Mouse (Mus musculus) intestine, embryonic 15.5 days (tissue): Measurements from ENCODE around the gene Pjvk. TPM values are rescaled to one million over a fixed set of nuclear protein-coding genes. Genes with fewer than 3 reads are reported as not detected.

ENCODE experiments used
- ATAC-seq: fragments of 200-750 bp; cut with Nextera tagmentation; 2 replicates; pipeline ENCODE4 v1.8.0; 2017; ENCODE audit warnings: moderate TSS enrichment, moderate library complexity
- H3K27ac ChIP-seq: fragments of 300-500 bp; sonication (generic); 2 replicates; pipeline ENCODE4 v1.5.1; 2015; ENCODE audit warnings: mild to moderate bottlenecking, inconsistent platforms
- H3K27me3 ChIP-seq: fragments of 300-500 bp; sonication (generic); replicated peaks from 2 replicates; pipeline ENCODE4 v1.6.1; 2015; ENCODE audit warnings: inconsistent platforms
- H3K36me3 ChIP-seq: fragments of 300-500 bp; sonication (generic); 2 replicates; pipeline ENCODE4 v1.6.1; 2015; ENCODE audit warnings: inconsistent platforms
- H3K4me1 ChIP-seq: fragments of 300-500 bp; sonication (generic); replicated peaks from 2 replicates; pipeline ENCODE4 v1.6.1; 2015; ENCODE audit warnings: inconsistent platforms
- H3K4me2 ChIP-seq: fragments of 300-500 bp; sonication (generic); replicated peaks from 2 replicates; pipeline ENCODE4 v1.6.1; 2015; ENCODE audit warnings: mild to moderate bottlenecking, inconsistent platforms
- H3K4me3 ChIP-seq: fragments of 300-500 bp; sonication (generic); replicated peaks from 2 replicates; pipeline ENCODE4 v1.5.1; 2015; ENCODE audit warnings: inconsistent platforms
- H3K9ac ChIP-seq: fragments of 300-500 bp; sonication (generic); 2 replicates; pipeline ENCODE4 v1.6.1; 2015; ENCODE audit warnings: inconsistent platforms
- H3K9me3 ChIP-seq: fragments of 300-500 bp; sonication (generic); 2 replicates; pipeline ENCODE4 v1.6.1; 2016; ENCODE audit warnings: inconsistent platforms
- WGBS: fragments of 180-500 bp; shearing (Covaris S2); methylation state at CpG from one replicate; pipeline ENCODE4 v1.1.7; 2015; 5-methylcytosine and 5-hydroxymethylcytosine counted together
- polyA plus RNA-seq: library from polyadenylated mRNA; unstranded; fragments of >200 nt; fragmentation: Nextera tagmentation; extraction: Ambion mirVana; gene quantifications from 2 replicates; pipeline ENCODE4 v1.2.1, GENCODE M21; 2015

Gene Pjvk
- polyA plus RNA-seq, 1 experiment from 2014 or later: 0.39 TPM

DNA sequence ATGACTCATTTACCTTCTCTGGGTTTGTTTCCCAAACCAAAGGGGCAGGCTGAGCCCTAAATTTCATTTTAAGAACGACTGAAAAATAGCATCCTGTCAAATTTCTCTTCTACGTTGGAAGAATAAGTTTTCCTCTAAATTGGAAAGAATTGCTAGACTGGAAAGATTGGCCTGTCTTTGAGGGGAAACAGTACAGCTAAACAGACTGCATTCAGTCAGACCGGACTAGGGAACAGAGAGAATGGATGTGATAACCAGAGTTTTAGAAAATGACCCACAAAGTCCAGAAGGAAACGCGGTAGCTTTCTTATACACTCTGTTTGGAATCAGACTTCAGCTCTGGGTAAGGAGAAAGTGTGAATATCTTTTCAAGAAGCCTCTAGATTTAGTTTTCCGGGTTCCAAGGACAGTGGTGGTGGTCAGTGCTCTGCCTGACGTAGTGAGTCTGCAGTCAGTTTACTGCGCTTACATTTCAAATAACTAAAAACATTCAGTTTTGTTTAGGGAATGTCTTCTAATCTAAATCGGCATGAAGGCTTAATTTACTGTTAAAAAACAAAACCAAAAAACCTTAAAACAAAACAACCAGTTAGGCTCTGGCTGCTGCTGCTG, 24.0 kb downstream of the Pjvk start:
- Histone ChIP-seq H3K36me3 (no peaks in the 10 kb centered on the region), H3K4me2 (peak overlapping the region; percentile 60), H3K27ac (peak overlapping the region; percentile 75), H3K4me1 (peaks cover 14% of the 10 kb centered on the region), H3K9me3 (no peaks in the 10 kb centered on the region), H3K27me3 (no peaks in the 10 kb centered on the region), H3K9ac (peak overlapping the region; percentile 52), H3K4me3 (peak overlapping the region; percentile 45)
- no peak for ATAC-seq
- WGBS: 13% methylated on average over 9 of the region's 9 CpGs

DNA sequence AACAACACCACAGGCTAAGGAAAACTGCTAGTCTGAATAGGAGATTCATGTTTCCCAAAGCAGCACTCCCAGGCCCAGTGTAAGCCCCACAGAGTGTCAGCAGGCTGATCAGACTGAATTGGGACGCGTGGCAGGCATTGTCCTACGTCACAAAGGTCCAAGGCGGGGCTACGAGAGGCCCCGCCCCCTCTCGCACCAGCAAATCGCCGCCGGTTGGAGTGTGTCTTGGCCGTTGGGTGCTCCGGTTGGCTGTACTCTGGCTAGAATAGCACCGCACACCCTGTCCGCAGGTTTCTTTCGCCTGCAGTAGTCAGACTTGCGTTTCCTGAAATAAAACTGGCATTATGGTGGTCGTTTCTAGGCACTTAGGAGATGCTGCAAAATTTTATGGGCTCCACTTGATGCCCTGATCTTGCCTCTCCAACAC, 24.7 kb downstream of the Pjvk start, which contains the start of gene Fkbp7:
TSS of gene Fkbp7 (minus strand) at position 151 of the 427 bp plus-strand sequence.
- peak; percentile 90 for ATAC-seq
- peak within 1 kb of the TSS; percentile 45 for H3K4me3 ChIP-seq
- H3K4me2 ChIP-seq: peak within 1 kb of the TSS; percentile 60
- peaks cover 14% of the 10 kb centered on the region for H3K4me1 ChIP-seq
- H3K27ac ChIP-seq: peak within 1 kb of the TSS; percentile 75
- H3K36me3 ChIP-seq: no peaks in the 10 kb centered on the region
- H3K9ac ChIP-seq: peak within 1 kb of the TSS; percentile 52
- H3K9me3 ChIP-seq: no peaks in the 10 kb centered on the region
- no peaks in the 10 kb centered on the region for H3K27me3 ChIP-seq
- 0% methylated on average over 17 of the region's 17 CpGs for WGBS

DNA sequence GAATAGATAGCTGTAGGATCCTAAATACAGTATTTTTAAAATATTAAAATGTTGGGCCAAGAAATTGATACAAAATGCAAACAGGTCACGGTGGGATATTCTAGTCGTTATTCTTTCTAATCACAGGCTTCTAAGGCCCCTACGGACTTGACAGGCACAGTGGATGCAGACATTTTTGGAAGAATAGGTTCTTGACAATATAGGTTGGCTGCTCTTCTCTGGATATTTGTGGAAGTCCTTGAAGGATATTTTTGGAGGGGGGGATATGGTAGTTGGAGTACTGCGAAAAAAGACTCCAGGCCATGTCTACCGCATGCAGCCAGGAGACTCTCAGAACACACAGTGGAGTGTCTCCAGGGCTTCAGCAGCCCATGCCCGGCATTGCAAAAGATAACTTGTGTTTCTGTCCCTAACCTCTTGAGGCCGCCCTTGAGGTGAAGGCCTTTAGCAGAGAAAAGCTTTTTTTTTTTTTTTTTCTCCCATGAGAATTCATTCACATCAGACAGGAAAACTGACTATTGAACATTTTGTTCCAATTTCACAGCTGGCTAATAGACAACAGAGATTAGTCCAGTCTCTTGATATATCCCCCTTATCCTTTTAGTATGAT, 25.3 kb downstream of the Pjvk start:
- peak overlapping the region; percentile 60 for H3K4me2 ChIP-seq
- ATAC-seq: no peak
- no peaks in the 10 kb centered on the region for H3K9me3 ChIP-seq
- H3K27ac ChIP-seq: peak overlapping the region; percentile 75; the same call in 1 of the 2 replicates
- WGBS: 50% methylated on average over 7 of the region's 7 CpGs
- no peak overlapping the region for H3K9ac ChIP-seq
- H3K4me1 ChIP-seq: peaks cover 14% of the 10 kb centered on the region
- no peaks in the 10 kb centered on the region for H3K27me3 ChIP-seq
- H3K4me3 ChIP-seq: peak overlapping the region; percentile 45; the same call in 1 of the 2 replicates
- H3K36me3 ChIP-seq: no peaks in the 10 kb centered on the region

DNA sequence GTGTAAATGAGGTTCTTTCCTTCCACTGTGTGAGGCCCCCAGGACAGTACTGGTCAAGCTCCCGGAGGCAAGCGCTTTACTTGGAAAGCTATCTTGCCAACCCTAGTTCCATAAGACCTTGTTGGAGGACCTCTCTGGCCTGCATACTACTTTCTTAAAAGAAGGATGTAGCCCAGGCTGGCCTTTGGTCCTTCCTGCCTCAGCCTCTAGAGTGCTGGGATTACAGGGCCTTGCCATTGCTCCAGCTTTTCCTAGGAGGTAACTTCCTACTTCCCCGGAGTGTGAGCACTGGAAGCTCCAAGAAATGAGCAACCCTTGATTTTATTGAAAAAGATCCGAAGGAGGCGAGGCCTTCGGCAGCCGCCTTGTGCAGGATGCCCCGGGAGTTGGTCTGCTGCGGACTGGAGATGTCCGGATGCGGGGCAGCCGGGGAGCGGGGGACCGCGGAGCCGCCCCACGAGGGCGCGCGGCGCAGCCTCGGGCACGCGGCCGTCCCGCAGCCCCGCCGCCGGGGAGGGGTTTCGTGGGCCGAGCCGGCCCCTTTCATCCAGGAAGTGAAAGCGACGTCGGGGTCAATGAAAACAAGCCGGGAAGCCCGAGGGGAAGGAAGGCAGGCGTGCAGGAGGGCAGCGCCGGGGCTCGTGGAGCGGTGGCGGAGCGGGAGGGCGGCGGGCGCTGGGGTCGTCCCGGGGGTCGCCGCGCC, 26.6 kb downstream of the Pjvk start, which contains the start of gene Plekha3:
TSS of gene Plekha3 (plus strand) at position 557 of the 703 bp plus-strand sequence.
- WGBS: 4% methylated on average over 46 of the region's 52 CpGs
- Histone ChIP-seq H3K36me3 (no peaks in the 10 kb centered on the region), H3K9me3 (no peaks in the 10 kb centered on the region), H3K27ac (peak within 1 kb of the TSS; percentile 82), H3K4me3 (peak within 1 kb of the TSS; percentile 92), H3K9ac (peak within 1 kb of the TSS; percentile 82), H3K4me2 (peak within 1 kb of the TSS; percentile 72), H3K27me3 (no peaks in the 10 kb centered on the region), H3K4me1 (peaks cover 14% of the 10 kb centered on the region)
- peak; percentile 82 for ATAC-seq

DNA sequence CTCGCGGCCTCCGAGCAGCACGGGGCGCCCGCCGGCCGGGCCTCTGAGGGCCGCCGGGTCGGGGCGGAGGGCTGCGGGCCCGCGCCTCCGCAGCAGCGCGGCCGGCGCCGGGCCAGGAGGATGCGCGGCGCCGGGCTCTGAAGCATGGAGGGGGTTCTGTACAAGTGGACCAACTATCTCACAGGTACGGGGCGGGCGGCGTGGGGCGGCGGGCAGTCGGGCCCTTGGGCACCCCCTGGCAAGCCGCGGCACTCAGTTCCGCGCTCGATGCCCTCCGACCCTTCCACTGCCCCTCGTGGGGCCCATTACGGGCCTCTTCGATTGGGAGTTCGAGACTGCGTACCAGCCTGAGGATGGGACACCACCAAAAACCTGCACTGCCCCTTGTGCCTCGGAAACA, 27.2 kb downstream of the Pjvk start:
- Histone ChIP-seq H3K9me3 (no peaks in the 10 kb centered on the region), H3K4me3 (peak overlapping the region; percentile 92), H3K9ac (peak overlapping the region; percentile 82), H3K4me1 (peaks cover 14% of the 10 kb centered on the region), H3K27ac (peak overlapping the region; percentile 82), H3K27me3 (no peaks in the 10 kb centered on the region), H3K36me3 (no peaks in the 10 kb centered on the region), H3K4me2 (peak overlapping the region; percentile 72)
- WGBS: under 1% methylated on average over 40 of the region's 44 CpGs
- ATAC-seq: peak; percentile 71

DNA sequence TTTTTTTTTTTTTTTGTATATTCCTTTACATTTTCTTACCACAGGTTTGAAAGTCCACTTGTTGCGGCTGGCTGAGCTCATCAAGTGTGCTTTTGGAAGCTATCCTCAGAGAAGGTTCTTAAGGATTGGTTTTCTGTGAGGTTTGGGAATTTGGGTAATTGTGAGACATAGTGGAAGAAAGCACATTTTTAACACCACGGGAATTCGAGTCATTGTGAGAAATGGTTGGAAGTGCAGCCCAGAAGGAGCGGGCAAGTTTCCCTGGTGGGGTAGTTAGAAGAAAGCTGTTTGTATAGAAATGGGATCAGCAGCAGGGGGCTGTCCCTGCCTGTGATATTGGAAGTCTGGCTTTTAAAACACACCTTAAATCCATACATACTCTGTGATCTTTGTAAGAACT, 27.7 kb downstream of the Pjvk start:
- Histone ChIP-seq H3K4me3 (peak overlapping the region; percentile 92), H3K9ac (peak overlapping the region; percentile 82), H3K36me3 (no peaks in the 10 kb centered on the region), H3K4me2 (peak overlapping the region; percentile 72), H3K27me3 (no peaks in the 10 kb centered on the region), H3K9me3 (no peaks in the 10 kb centered on the region), H3K27ac (no peak overlapping the region), H3K4me1 (peaks cover 14% of the 10 kb centered on the region)
- ATAC-seq: no peak
- 10% methylated on average over 4 of the region's 4 CpGs for WGBS

DNA sequence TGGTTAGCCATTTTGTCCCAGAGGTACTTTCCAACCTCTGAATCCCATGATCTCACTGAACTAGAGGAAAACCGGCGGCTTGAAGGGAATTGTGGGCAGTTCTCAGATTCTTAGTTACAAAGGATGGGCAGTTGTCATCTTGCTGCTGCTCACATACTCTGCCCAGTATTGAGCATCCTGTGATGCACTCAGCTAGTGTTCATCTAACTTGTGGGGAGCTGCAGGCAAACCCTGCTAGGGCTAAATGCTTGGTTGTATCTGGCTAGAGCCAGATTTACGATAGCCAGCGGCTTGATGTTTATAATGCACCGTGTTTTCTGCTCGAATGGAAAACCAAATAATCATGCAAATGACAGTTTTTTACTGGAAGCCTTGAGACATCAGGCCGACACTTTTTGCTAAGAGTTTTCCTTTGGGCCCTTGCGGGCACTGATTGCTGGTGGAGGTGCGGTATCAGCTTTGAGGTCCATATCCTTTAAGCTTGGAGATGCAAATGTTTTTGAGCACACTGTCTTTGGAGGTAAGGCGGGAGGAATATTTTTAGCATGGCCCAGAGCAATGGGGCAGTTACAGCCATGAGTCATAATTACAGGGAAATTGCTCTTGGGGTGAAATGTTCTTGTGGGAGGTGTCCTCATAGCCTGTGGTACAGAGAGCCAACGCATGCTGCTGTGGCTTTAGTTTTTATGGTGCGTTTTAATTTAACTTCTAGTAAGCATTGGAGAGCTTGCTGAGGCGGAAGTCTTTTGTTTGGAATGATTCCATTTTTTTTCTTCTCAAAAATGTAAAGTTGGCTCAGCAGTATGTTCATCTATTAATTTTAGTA, 28.3 kb downstream of the Pjvk start:
- Histone ChIP-seq H3K27me3 (no peaks in the 10 kb centered on the region), H3K4me2 (peak overlapping the region; percentile 72), H3K36me3 (no peaks in the 10 kb centered on the region), H3K9ac (peak overlapping the region; percentile 82; the same call in 1 of the 2 replicates), H3K4me1 (peaks cover 14% of the 10 kb centered on the region), H3K9me3 (no peaks in the 10 kb centered on the region), H3K27ac (no peak overlapping the region), H3K4me3 (peak overlapping the region; percentile 92)
- ATAC-seq: no peak
- 50% methylated on average over 13 of the region's 13 CpGs for WGBS

DNA sequence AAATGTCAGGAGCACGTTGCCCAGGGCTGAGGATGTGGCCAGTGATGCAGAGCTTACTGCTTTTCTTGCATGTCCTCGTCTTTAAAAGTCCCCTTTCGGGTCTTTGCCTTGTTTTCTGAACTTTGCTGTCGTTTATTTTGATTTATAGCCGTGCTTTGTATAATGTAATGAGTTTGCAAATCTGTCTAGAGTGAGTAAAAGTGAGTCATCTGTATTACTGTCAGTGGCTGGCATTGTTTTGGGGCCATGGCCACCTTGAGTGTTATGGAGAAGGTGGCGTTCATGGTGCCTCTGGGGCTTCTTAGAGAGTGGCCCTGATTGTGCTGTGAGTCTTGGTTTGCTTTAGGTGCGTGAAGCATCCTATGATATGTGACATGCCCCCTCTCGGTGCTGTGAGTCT, 34.0 kb downstream of the Pjvk start:
- H3K9ac ChIP-seq: no peak overlapping the region
- H3K36me3 ChIP-seq: peaks cover 23% of the 10 kb centered on the region
- no peaks in the 10 kb centered on the region for H3K27me3 ChIP-seq
- no peak overlapping the region for H3K27ac ChIP-seq
- H3K4me1 ChIP-seq: no peaks in the 10 kb centered on the region
- H3K4me2 ChIP-seq: no peak overlapping the region
- 81% methylated on average over 8 of the region's 8 CpGs for WGBS
- ATAC-seq: no peak
- H3K4me3 ChIP-seq: no peak overlapping the region
- no peaks in the 10 kb centered on the region for H3K9me3 ChIP-seq

DNA sequence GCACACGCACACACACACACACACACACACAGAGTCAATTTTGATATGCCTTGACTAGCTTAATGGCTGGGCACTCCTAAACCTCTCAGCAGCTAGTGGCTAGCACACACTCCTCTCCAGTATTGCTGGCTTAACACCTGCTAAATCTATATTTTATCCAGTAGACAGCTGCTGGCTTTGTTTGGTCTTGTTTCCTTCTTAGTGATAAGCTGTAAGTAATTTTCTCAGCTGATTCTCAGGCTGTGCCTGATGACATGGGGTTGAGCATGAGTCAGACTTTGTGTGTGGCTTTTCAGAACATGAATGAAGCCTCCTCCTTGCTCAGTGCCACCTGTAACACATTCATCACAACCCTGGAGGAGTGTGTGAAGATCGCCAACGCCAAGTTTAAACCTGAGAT, 38.7 kb downstream of the Pjvk start:
- H3K27me3 ChIP-seq: no peaks in the 10 kb centered on the region
- H3K9me3 ChIP-seq: no peaks in the 10 kb centered on the region
- peaks cover 30% of the 10 kb centered on the region for H3K36me3 ChIP-seq
- no peak overlapping the region for H3K4me2 ChIP-seq
- H3K4me1 ChIP-seq: no peaks in the 10 kb centered on the region
- no peak for ATAC-seq
- WGBS: 88% methylated on average over 3 of the region's 3 CpGs
- no peak overlapping the region for H3K9ac ChIP-seq
- H3K4me3 ChIP-seq: no peak overlapping the region
- H3K27ac ChIP-seq: no peak overlapping the region

DNA sequence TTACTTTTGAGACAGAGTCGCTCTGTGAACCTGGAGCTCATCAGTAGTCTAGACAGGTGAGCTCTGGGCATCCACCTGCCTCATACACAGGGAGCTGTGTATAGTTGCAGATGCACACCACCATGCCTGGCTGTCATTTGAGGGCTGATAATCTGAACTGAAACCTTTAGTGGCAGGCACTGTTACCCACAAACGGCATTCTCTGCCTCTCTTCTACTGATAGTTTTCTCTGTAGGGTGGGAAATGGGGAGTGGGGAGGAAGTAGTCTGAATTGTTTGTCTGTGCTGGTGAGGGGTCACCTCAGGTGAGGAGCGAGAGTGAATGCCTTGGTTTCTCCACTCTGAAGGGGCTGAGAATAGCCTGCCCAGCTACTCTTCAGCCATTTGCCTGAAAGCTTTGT, 39.3 kb downstream of the Pjvk start:
- H3K4me2 ChIP-seq: no peak overlapping the region
- 68% methylated on average over 3 of the region's 3 CpGs for WGBS
- H3K9me3 ChIP-seq: no peaks in the 10 kb centered on the region
- no peak overlapping the region for H3K9ac ChIP-seq
- no peak overlapping the region for H3K4me3 ChIP-seq
- ATAC-seq: no peak
- no peaks in the 10 kb centered on the region for H3K27me3 ChIP-seq
- no peaks in the 10 kb centered on the region for H3K4me1 ChIP-seq
- peaks cover 30% of the 10 kb centered on the region for H3K36me3 ChIP-seq
- no peak overlapping the region for H3K27ac ChIP-seq

DNA sequence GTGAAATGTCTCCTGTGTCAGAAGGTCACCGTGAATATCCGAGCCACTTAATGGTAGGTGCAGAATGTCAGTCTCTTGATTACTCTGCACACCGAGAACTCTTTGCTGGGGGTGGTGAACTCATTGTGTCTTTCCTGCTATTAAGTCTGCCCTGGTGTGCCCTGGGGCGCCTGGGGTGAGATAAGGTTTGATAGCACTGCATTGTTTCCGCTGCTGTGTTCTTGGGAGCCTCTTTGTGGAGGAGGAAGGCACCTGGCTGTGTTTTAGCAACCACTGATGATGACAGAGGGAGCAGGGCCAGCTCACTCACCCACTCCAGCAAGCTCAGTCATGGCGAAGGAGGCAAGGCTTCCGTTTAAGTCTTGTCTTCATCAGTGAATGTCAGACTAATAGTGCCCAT, 39.9 kb downstream of the Pjvk start:
- H3K4me2 ChIP-seq: no peak overlapping the region
- no peaks in the 10 kb centered on the region for H3K9me3 ChIP-seq
- no peaks in the 10 kb centered on the region for H3K27me3 ChIP-seq
- H3K27ac ChIP-seq: no peak overlapping the region
- 49% methylated on average over 7 of the region's 7 CpGs for WGBS
- H3K4me3 ChIP-seq: no peak overlapping the region
- no peak overlapping the region for H3K9ac ChIP-seq
- peaks cover 35% of the 10 kb centered on the region for H3K36me3 ChIP-seq
- H3K4me1 ChIP-seq: no peaks in the 10 kb centered on the region
- peak; percentile 31; the same call in 1 of the 2 replicates for ATAC-seq
